Mouse (Mus musculus) midbrain, postnatal 0 days (tissue): ENCODE data around the gene R3hdm2. TPM values are rescaled to one million over a fixed set of nuclear protein-coding genes. Genes with fewer than 3 reads are reported as not detected.

ENCODE experiments used
- ATAC-seq: fragments of 200-750 bp; cut with Nextera tagmentation; 2 replicates; pipeline ENCODE4 v1.8.0; 2017; ENCODE audit warnings: moderate number of reproducible peaks, mild to moderate bottlenecking, moderate TSS enrichment, moderate library complexity; ENCODE audit not compliant: low FRiP score
- DNase-seq: peaks from one replicate; pipeline ENCODE4 v3.0.0-alpha.2; 2015; ENCODE audit warnings: low spot score
- H3K27ac ChIP-seq: fragments of 300-500 bp; sonication (generic); 2 replicates; pipeline ENCODE4 v1.5.1; 2014; ENCODE audit warnings: low read depth, mild to moderate bottlenecking, low read length, mixed read lengths
- H3K27me3 ChIP-seq: fragments of 300-500 bp; sonication (generic); 2 replicates; pipeline ENCODE4 v1.6.1; 2014; ENCODE audit warnings: low read length, control low read depth, mixed read lengths; ENCODE audit not compliant: insufficient read depth
- H3K36me3 ChIP-seq: fragments of 300-500 bp; sonication (generic); 2 replicates; pipeline ENCODE4 v1.6.1; 2014; ENCODE audit warnings: low read length, control low read depth, mixed read lengths; ENCODE audit not compliant: insufficient read depth
- H3K4me1 ChIP-seq: fragments of 300-500 bp; sonication (generic); 2 replicates; pipeline ENCODE4 v1.6.1; 2014; ENCODE audit warnings: mild to moderate bottlenecking, control low read depth, antibody characterized with exemption, low read length, mixed read lengths; ENCODE audit not compliant: insufficient read depth
- H3K4me2 ChIP-seq: fragments of 300-500 bp; sonication (generic); 2 replicates; pipeline ENCODE4 v1.6.1; 2014; ENCODE audit warnings: low read depth, mild to moderate bottlenecking, low read length, mixed read lengths; ENCODE audit not compliant: poor library complexity, severe bottlenecking
- H3K4me3 ChIP-seq: fragments of 300-500 bp; sonication (generic); 2 replicates; pipeline ENCODE4 v1.5.1; 2014; ENCODE audit warnings: low read depth, mild to moderate bottlenecking, low read length, moderate library complexity
- H3K9ac ChIP-seq: fragments of 300-500 bp; sonication (generic); replicated peaks from 2 replicates; pipeline ENCODE4 v1.6.1; 2014; ENCODE audit warnings: mild to moderate bottlenecking, low read length, moderate library complexity, mixed read lengths; ENCODE audit not compliant: poor library complexity, severe bottlenecking
- H3K9me3 ChIP-seq: fragments of 300-500 bp; sonication (generic); 2 replicates; pipeline ENCODE4 v1.6.1; 2016; ENCODE audit warnings: low read length, control low read depth
- CTCF ChIP-seq: IDR thresholded peaks from 2 replicates; pipeline ENCODE4 v1.5.1; 2016; ENCODE audit warnings: antibody characterized with exemption, mild to moderate bottlenecking
- WGBS: fragments of 180-500 bp; shearing (Covaris S2); extraction: QIAGEN DNeasy Blood & Tissue Kit; methylation state at CpG from one replicate; pipeline ENCODE4 v1.1.7; 2014; 5-methylcytosine and 5-hydroxymethylcytosine counted together
- polyA plus RNA-seq: library from polyadenylated mRNA; unstranded; fragments of >200 nt; fragmentation: Nextera tagmentation; extraction: Ambion mirVana; gene quantifications from 2 replicates; pipeline ENCODE4 v1.2.1, GENCODE M21; 2015
- total RNA-seq: library from RNA; depleted of rRNA; stranded (reverse); fragments of >200 nt; gene quantifications from 2 replicates; pipeline ENCODE4 v1.2.3, GENCODE M21; 2014; rRNA removed

R3hdm2 gene
- total and polyA plus RNA-seq, 2 experiments from 2014 or later = 40.0 to 52.0 TPM

DNA sequence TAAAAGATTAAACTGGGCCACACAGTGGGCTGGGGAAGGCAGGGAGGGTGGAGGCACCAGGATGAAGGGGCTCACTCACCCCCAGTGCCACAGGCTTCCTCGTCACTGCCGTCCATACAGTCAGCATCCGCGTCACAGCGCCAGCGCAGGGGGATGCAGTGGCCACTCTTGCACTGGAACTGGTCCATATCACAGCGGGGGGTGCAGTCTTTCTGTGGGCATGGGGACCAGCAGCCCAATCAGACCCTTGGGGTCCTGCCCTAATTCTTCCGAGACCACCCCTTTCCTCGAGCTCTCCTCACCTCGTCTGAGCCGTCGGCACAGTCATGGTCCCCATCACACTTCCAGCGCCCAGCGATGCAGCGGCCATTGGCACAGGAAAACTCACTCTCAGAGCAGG is 168.1 kb downstream of the R3hdm2 start:
- peaks cover 96% of the 10 kb centered on the region for H3K36me3 ChIP-seq
- no peaks in the 10 kb centered on the region for H3K4me1 ChIP-seq
- H3K4me3 ChIP-seq = no peak overlapping the region
- ATAC-seq (no peak), DNase-seq (no peak)
- no peak overlapping the region for H3K27ac ChIP-seq
- no peaks in the 10 kb centered on the region for H3K9me3 ChIP-seq
- H3K27me3 ChIP-seq = no peaks in the 10 kb centered on the region
- TF ChIP-seq CTCF = no peak
- WGBS = 94% methylated on average over 15 of the region's 15 CpGs
- H3K4me2 ChIP-seq = no peak overlapping the region
- H3K9ac ChIP-seq = no peak overlapping the region

Other genes starting within 250 kb of the R3hdm2 start
- 126 and 134 TPM in 2 replicates for gene B4galnt1, start 215.1 kb upstream of the R3hdm2 start, total RNA-seq
- gene B4galnt1, start 215.1 kb upstream of the R3hdm2 start, polyA plus RNA-seq = 86.8 and 88.6 TPM in 2 replicates
- gene Slc26a10, start 199.7 kb upstream of the R3hdm2 start, total RNA-seq = 0.05 TPM in 2 replicates
- 0.80 TPM in 2 replicates for gene Slc26a10, start 199.7 kb upstream of the R3hdm2 start, polyA plus RNA-seq
- gene Arhgef25, start 190.2 kb upstream of the R3hdm2 start, total RNA-seq = 47.6 and 48.8 TPM in 2 replicates
- 13.5 and 15.4 TPM in 2 replicates for gene Arhgef25, start 190.2 kb upstream of the R3hdm2 start, polyA plus RNA-seq
- 258 and 275 TPM in 2 replicates for gene Dtx3, start 184.6 kb upstream of the R3hdm2 start, total RNA-seq
- 205 and 217 TPM in 2 replicates for gene Dtx3, start 184.6 kb upstream of the R3hdm2 start, polyA plus RNA-seq
- 17.0 and 18.3 TPM in 2 replicates for gene Pip4k2c, start 168.7 kb upstream of the R3hdm2 start, total RNA-seq
- 14.5 and 15.1 TPM in 2 replicates for gene Pip4k2c, start 168.7 kb upstream of the R3hdm2 start, polyA plus RNA-seq
- gene Kif5a, start 117.0 kb upstream of the R3hdm2 start, total RNA-seq = 244 and 249 TPM in 2 replicates
- gene Kif5a, start 117.0 kb upstream of the R3hdm2 start, polyA plus RNA-seq = 102 and 103 TPM in 2 replicates
- 274 and 309 TPM in 2 replicates for gene Dctn2, start 114.0 kb upstream of the R3hdm2 start, total RNA-seq
- gene Dctn2, start 114.0 kb upstream of the R3hdm2 start, polyA plus RNA-seq = 318 and 345 TPM in 2 replicates
- gene Mbd6, start 91.3 kb upstream of the R3hdm2 start, total RNA-seq = 8.2 and 10.0 TPM in 2 replicates
- 7.3 and 11.2 TPM in 2 replicates for gene Mbd6, start 91.3 kb upstream of the R3hdm2 start, polyA plus RNA-seq
- 62.6 and 84.3 TPM in 2 replicates for gene Mars, start 68.5 kb upstream of the R3hdm2 start, total RNA-seq
- 103 and 112 TPM in 2 replicates for gene Mars, start 68.5 kb upstream of the R3hdm2 start, polyA plus RNA-seq
- 0.24 and 1.2 TPM in 2 replicates for gene Arhgap9, start 58.4 kb upstream of the R3hdm2 start, total RNA-seq
- gene Arhgap9, start 58.4 kb upstream of the R3hdm2 start, polyA plus RNA-seq = 0.91 and 1.0 TPM in 2 replicates
- gene Gli1, start 38.4 kb upstream of the R3hdm2 start, total RNA-seq = 4.2 and 6.9 TPM in 2 replicates
- 1.0 and 1.1 TPM in 2 replicates for gene Gli1, start 38.4 kb upstream of the R3hdm2 start, polyA plus RNA-seq
- not detected in 2 replicates for gene Inhbe, start 25.9 kb upstream of the R3hdm2 start, total RNA-seq
- 0.04 TPM in 1 of 2 replicates, not detected in the other for gene Inhbe, start 25.9 kb upstream of the R3hdm2 start, polyA plus RNA-seq
- gene Inhbc, start 9.9 kb upstream of the R3hdm2 start, total RNA-seq = not detected in 2 replicates
- gene Inhbc, start 9.9 kb upstream of the R3hdm2 start, polyA plus RNA-seq = not detected in 2 replicates
- gene Stac3, start 121.4 kb downstream of the R3hdm2 start, total RNA-seq = 1.2 and 2.3 TPM in 2 replicates
- gene Stac3, start 121.4 kb downstream of the R3hdm2 start, polyA plus RNA-seq = 0.51 and 1.0 TPM in 2 replicates
- gene Ndufa4l2, start 134.6 kb downstream of the R3hdm2 start, total RNA-seq = 16.2 and 16.6 TPM in 2 replicates
- 18.7 and 19.9 TPM in 2 replicates for gene Ndufa4l2, start 134.6 kb downstream of the R3hdm2 start, polyA plus RNA-seq
- gene Shmt2, start 142.1 kb downstream of the R3hdm2 start, total RNA-seq = 39.8 and 48.0 TPM in 2 replicates
- gene Shmt2, start 142.1 kb downstream of the R3hdm2 start, polyA plus RNA-seq = 32.8 and 34.2 TPM in 2 replicates
- 11.8 and 22.6 TPM in 2 replicates for gene Nxph4, start 154.2 kb downstream of the R3hdm2 start, total RNA-seq
- 68.9 and 72.4 TPM in 2 replicates for gene Nxph4, start 154.2 kb downstream of the R3hdm2 start, polyA plus RNA-seq
- 297 and 319 TPM in 2 replicates for gene Lrp1, start 240.8 kb downstream of the R3hdm2 start, total RNA-seq
- gene Lrp1, start 240.8 kb downstream of the R3hdm2 start, polyA plus RNA-seq = 79.8 and 84.4 TPM in 2 replicates